8 mouse cellular contexts compared by ENCODE assay signal in the genomic region with DNA sequence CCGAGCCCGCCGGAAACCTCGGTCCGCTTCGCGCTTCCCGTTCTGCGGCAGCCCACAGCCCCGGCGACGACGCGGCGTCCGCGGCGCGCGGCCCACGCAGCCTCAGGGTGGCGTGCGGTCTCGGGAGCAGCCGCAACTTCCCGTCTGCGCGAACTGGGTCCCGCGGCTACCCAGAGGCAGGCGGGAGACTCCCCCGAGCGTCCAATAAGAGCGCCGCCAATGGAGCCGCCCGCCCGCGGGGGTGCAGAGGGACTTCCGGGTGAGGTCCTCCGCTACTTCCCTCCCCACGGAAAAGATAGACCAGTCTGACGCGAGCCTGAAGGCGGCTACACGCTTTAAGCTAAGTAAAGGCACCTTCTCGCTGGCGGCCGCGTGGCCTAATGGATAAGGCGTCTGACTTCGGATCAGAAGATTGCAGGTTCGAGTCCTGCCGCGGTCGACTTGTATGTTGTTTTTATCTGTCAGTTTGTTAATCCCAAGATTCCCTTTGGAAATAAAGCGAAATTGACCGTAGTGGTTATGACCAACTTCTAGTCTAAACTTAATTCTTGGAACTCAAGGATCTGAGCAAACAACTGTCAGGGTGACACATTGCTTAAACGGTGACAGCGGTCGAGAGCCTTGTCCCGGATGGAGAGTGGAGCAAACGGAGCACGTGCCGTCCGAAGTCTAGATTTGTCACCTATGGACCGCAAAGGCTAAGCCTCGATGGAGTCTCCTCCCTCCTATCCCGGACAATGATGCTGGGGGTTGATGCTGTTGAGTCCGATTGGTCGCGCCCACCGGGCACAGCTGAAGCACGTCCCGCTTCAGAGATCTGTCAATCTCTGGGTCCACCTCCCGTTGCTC. TPM values are rescaled to one million over a fixed set of nuclear protein-coding genes. Genes with fewer than 3 reads are reported as not detected.
A peak's percentile ranks its signal among the peaks of the same experiment; 100 is the strongest.
DNase-seq lines count a peak whose midpoint lies in the region; ATAC-seq and TF ChIP-seq lines count a peak whose summit lies in the region.

A gene (minus strand): TSS at position 310 of the 849 bp plus-strand sequence.

- peak; percentile 99 for DNase-seq in brain, embryonic 14.5 days (ENCODE audit: low read depth)
- DNase-seq in liver, adult 2 months (ENCODE audit: extremely low read depth, low read depth, low spot score): peak; percentile 100
- peak; percentile 99 for DNase-seq in splenic B cell, adult 2 months (ENCODE audit: low read depth, low spot score)

- peak within 1 kb of the TSS; percentile 84 for H3K27ac ChIP-seq in heart, embryonic 11.5 days (ENCODE audit: low read depth, low read length)
- peak within 1 kb of the TSS; percentile 85 for H3K27ac ChIP-seq in kidney, embryonic 16.5 days (ENCODE audit: low read length)
- H3K27ac ChIP-seq in liver, adult 2 months (replicated peaks; ENCODE audit: insufficient read depth, low read depth, low read length): peak within 1 kb of the TSS; percentile 77

- H3K4me2 ChIP-seq in heart, embryonic 11.5 days: peak within 1 kb of the TSS; percentile 80
- peak within 1 kb of the TSS; percentile 80 for H3K4me2 ChIP-seq in kidney, embryonic 16.5 days (replicated peaks; ENCODE audit: low read depth, low read length)
- peak within 1 kb of the TSS; percentile 93 for H3K4me2 ChIP-seq in myocyte (ENCODE audit: low read depth)

- TF ChIP-seq CTCF in C2C12 (IDR thresholded peaks at IDR 0.05; ENCODE audit: control insufficient read depth, insufficient read depth, insufficient read length): peak; percentile 0
- no peak for TF ChIP-seq CTCF in brain, embryonic 14.5 days (IDR thresholded peaks at IDR 0.05; ENCODE audit: borderline replicate concordance, extremely low read depth, insufficient read depth, insufficient read length)
- TF ChIP-seq CTCF in liver, adult 2 months (IDR thresholded peaks at IDR 0.05; ENCODE audit: low read depth, low read length): no peak

- peak; percentile 96 for ATAC-seq in heart, embryonic 11.5 days (replicated peaks; ENCODE audit: insufficient number of reproducible peaks, low FRiP score, low TSS enrichment)
- ATAC-seq in kidney, embryonic 16.5 days (ENCODE audit: low FRiP score, low TSS enrichment): peak; percentile 95

- under 1% methylated on average over 74 of the region's 76 CpGs for WGBS in heart, embryonic 11.5 days (ENCODE audit: insufficient replicate concordance)
- under 1% methylated on average over 74 of the region's 76 CpGs for WGBS in kidney, embryonic 16.5 days
- WGBS in liver, adult 2 months: under 1% methylated on average over 76 of the region's 76 CpGs

- H3K36me3 ChIP-seq in C2C12 (ENCODE audit: control insufficient read depth, insufficient read depth) (peaks cover 17% of the 10 kb centered on the region), myocyte (ENCODE audit: control insufficient read depth, insufficient read depth) (no peaks in the 10 kb centered on the region)
- H3K36me3 ChIP-seq in erythroblast, embryonic 14.5 days (ENCODE audit: control insufficient read depth): peaks cover 32% of the 10 kb centered on the region
- 0 out of 2 replicates have a peak, but pooled peaks cover 7% of the 10 kb centered on the region for H3K36me3 ChIP-seq in heart, embryonic 11.5 days (ENCODE audit: control insufficient read depth, insufficient read depth, low read length)
- peaks cover 12% of the 10 kb centered on the region for H3K36me3 ChIP-seq in kidney, embryonic 16.5 days (ENCODE audit: insufficient read depth, low read length)
- H3K36me3 ChIP-seq in liver, adult 2 months (ENCODE audit: control insufficient read depth, insufficient read depth, low read length): peaks cover 2% of the 10 kb centered on the region
- H3K36me3 ChIP-seq in splenic B cell, adult 2 months (ENCODE audit: control insufficient read depth, insufficient read depth, low read length, poor library complexity, severe bottlenecking): peaks cover 1% of the 10 kb centered on the region; the same call in 1 of the 2 replicates

- peak within 1 kb of the TSS; percentile 62 for H3K4me3 ChIP-seq in C2C12 (ENCODE audit: insufficient read depth, poor library complexity, severe bottlenecking)
- peak within 1 kb of the TSS; percentile 85 for H3K4me3 ChIP-seq in erythroblast, embryonic 14.5 days (replicated peaks)
- peak within 1 kb of the TSS; percentile 92 for H3K4me3 ChIP-seq in heart, embryonic 11.5 days (ENCODE audit: low read depth, low read length)
- H3K4me3 ChIP-seq in kidney, embryonic 16.5 days (ENCODE audit: low read length): peak within 1 kb of the TSS; percentile 88
- H3K4me3 ChIP-seq in liver, adult 2 months (ENCODE audit: insufficient read depth, low read depth, low read length): peak within 1 kb of the TSS; percentile 81
- peak within 1 kb of the TSS; percentile 51 for H3K4me3 ChIP-seq in myocyte

- peak; percentile 79 for TF ChIP-seq POLR2A in brain, embryonic 14.5 days (IDR thresholded peaks at IDR 0.05; ENCODE audit: borderline replicate concordance, extremely low read depth, insufficient read depth, insufficient read length, poor library complexity, severe bottlenecking)
- TF ChIP-seq POLR2A in liver, adult 2 months (IDR thresholded peaks at IDR 0.05; ENCODE audit: extremely low read depth, insufficient read depth, low read length): peak; percentile 83
- TF ChIP-seq POLR2A in myocyte (IDR thresholded peaks at IDR 0.05; ENCODE audit: insufficient read length, low read depth): peak; percentile 97

- H3K4me1 ChIP-seq in erythroblast, embryonic 14.5 days (ENCODE audit: control insufficient read depth): peaks cover 49% of the 10 kb centered on the region
- H3K4me1 ChIP-seq in heart, embryonic 11.5 days (ENCODE audit: control insufficient read depth, insufficient read depth, low read length): peaks cover 29% of the 10 kb centered on the region
- peaks cover 26% of the 10 kb centered on the region for H3K4me1 ChIP-seq in kidney, embryonic 16.5 days (ENCODE audit: insufficient read depth, low read length)
- H3K4me1 ChIP-seq in liver, adult 2 months (ENCODE audit: control insufficient read depth, insufficient read depth, low read length): peaks cover 9% of the 10 kb centered on the region

- peak within 1 kb of the TSS; percentile 93 for H3K9ac ChIP-seq in heart, embryonic 11.5 days (ENCODE audit: low read depth, low read length)
- peak within 1 kb of the TSS; percentile 94 for H3K9ac ChIP-seq in kidney, embryonic 16.5 days (replicated peaks; ENCODE audit: low read length)
- H3K9ac ChIP-seq in liver, adult 2 months (ENCODE audit: low read depth, low read length): peak within 1 kb of the TSS; percentile 94

- H3ac ChIP-seq in C2C12 (ENCODE audit: control insufficient read depth, insufficient read length, low read depth): peak within 1 kb of the TSS; percentile 70
- peak within 1 kb of the TSS; percentile 71 for H3ac ChIP-seq in myocyte (ENCODE audit: control insufficient read depth, insufficient read length)

- no peaks in the 10 kb centered on the region for H3K9me3 ChIP-seq in erythroblast, embryonic 14.5 days (ENCODE audit: control insufficient read depth, low read length)
- no peaks in the 10 kb centered on the region for H3K9me3 ChIP-seq in heart, embryonic 11.5 days (replicated peaks; ENCODE audit: control insufficient read depth, low read length)
- no peaks in the 10 kb centered on the region for H3K9me3 ChIP-seq in kidney, embryonic 16.5 days (ENCODE audit: low read length)

- H3K27me3 ChIP-seq in C2C12 (ENCODE audit: control insufficient read depth, insufficient read depth, insufficient read length) (no peaks in the 10 kb centered on the region), myocyte (ENCODE audit: control insufficient read depth, insufficient read depth, insufficient read length) (no peaks in the 10 kb centered on the region)
- H3K27me3 ChIP-seq in erythroblast, embryonic 14.5 days (ENCODE audit: control insufficient read depth): peaks cover 35% of the 10 kb centered on the region
- peaks cover 3% of the 10 kb centered on the region; the same call in 1 of the 2 replicates for H3K27me3 ChIP-seq in heart, embryonic 11.5 days (ENCODE audit: control insufficient read depth, insufficient read depth, low read length)
- no peaks in the 10 kb centered on the region for H3K27me3 ChIP-seq in kidney, embryonic 16.5 days (ENCODE audit: insufficient read depth, low read length)
- H3K27me3 ChIP-seq in liver, adult 2 months (ENCODE audit: control insufficient read depth, insufficient read depth, low read length): no peaks in the 10 kb centered on the region
- H3K27me3 ChIP-seq in splenic B cell, adult 2 months (ENCODE audit: control insufficient read depth, insufficient read depth, low read length, poor library complexity, severe bottlenecking): no peaks in the 10 kb centered on the region

- peaks cover 28% of the 10 kb centered on the region for H3K79me2 ChIP-seq in C2C12 (ENCODE audit: control insufficient read depth, insufficient read depth)
- peaks cover 11% of the 10 kb centered on the region for H3K79me2 ChIP-seq in liver, adult 2 months (ENCODE audit: control insufficient read depth, insufficient read depth, low read length)
- H3K79me2 ChIP-seq in myocyte (ENCODE audit: control insufficient read depth, insufficient read depth): peaks cover 15% of the 10 kb centered on the region

- H3K79me3 ChIP-seq in C2C12 (ENCODE audit: low read depth): peaks cover 18% of the 10 kb centered on the region

TF ChIP-seq in C2C12, 6 proteins besides CTCF, POLR2A, EP300 and RAD21 (continues in another document):
- peak; percentile 80 for TF ChIP-seq USF1 (IDR thresholded peaks at IDR 0.05; ENCODE audit: low read depth)
- TF ChIP-seq CEBPB (IDR thresholded peaks at IDR 0.05; ENCODE audit: low read depth): no peak
- TF ChIP-seq MYOD1 (IDR thresholded peaks at IDR 0.05; ENCODE audit: control insufficient read depth, insufficient read length, low read depth): peak; percentile 22
- TF ChIP-seq MYOG (IDR thresholded peaks at IDR 0.05; ENCODE audit: control insufficient read depth, extremely low read depth, insufficient read length): no peak
- TF ChIP-seq FOSL1 (IDR thresholded peaks at IDR 0.05; ENCODE audit: insufficient read depth, low read length, poor library complexity, severe bottlenecking): no peak

TF ChIP-seq in myocyte, 11 proteins besides CTCF, POLR2A, EP300 and RAD21 (continues in another document):
- peak in 1 of 3 experiments; percentile 66 for TF ChIP-seq MYOG (IDR thresholded peaks at IDR 0.05; ENCODE audit: control insufficient read depth in 1 of 3, insufficient read depth in 1 of 3, insufficient read length in 2 of 3, low read depth in 2 of 3)
- no peak for TF ChIP-seq SRF (IDR thresholded peaks at IDR 0.05; ENCODE audit: control insufficient read depth, insufficient read length, low read depth)
- peak; percentile 92 for TF ChIP-seq POLR2AphosphoS2 (IDR thresholded peaks at IDR 0.05; ENCODE audit: insufficient read length, low read depth)
- TF ChIP-seq REST (IDR thresholded peaks at IDR 0.05; ENCODE audit: insufficient read depth, insufficient read length): no peak
- no peak for TF ChIP-seq MAX (IDR thresholded peaks at IDR 0.05; ENCODE audit: low read depth)

RNA-seq across cellular contexts. Expression of the gene that starts here (rescaled TPM):
- polyA plus RNA-seq in C2C12 (2012; fragmentation: generic; extraction: Trizol) (37.8 TPM), myocyte (2012; fragmentation: generic; extraction: Trizol) (30.9 TPM)
- 44.7 and 55.4 TPM in 2 replicates for polyA plus RNA-seq in brain, embryonic 14.5 days (2012; rRNA removed)
- 1.5 TPM in 2 replicates for polyA plus RNA-seq in erythroblast, embryonic 14.5 days (2012)
- 23.9 and 28.1 TPM in 2 replicates for polyA plus RNA-seq in heart, embryonic 11.5 days (2014; fragmentation: Nextera tagmentation; extraction: Ambion mirVana)
- 37.1 and 37.7 TPM in 2 replicates for polyA plus RNA-seq in kidney, embryonic 16.5 days (2015; fragmentation: Nextera tagmentation; extraction: Ambion mirVana)
- 28.9 and 39.6 TPM in 2 replicates for total RNA-seq in liver, adult 2 months (2014; rRNA removed)
- 26.8 and 31.9 TPM in 2 replicates for polyA plus RNA-seq in liver, adult 2 months (2012; rRNA removed)

Comparison
In these comparisons a context has a peak if more than half of its experiments do, and no peak if none do; other contexts are left out.
1. Peak in every context shown above with its lines: DNase-seq, ATAC-seq, H3K4me3 ChIP-seq and H3K27ac ChIP-seq.